Mouse (Mus musculus): Measurements from ENCODE around the gene Vps18.

Vps18 gene

GRCm38 (mm10) chr2:119344537-119345138 lies 56.1 kb downstream of the Vps18 start:
- no peak for DNase-seq (ENCODE audit: low spot score in 2 of 2)
